Mouse (Mus musculus) T-helper 1 cell (primary cell): ENCODE measurements around the gene Cbx1.

Experiments used
- in situ Hi-C: fragments of 300-600 bp; cut with MboI, MseI; formaldehyde crosslinking; loops from one replicate; pipeline ENCODE4 v1.15.1; 2025; ENCODE audit warnings: high pct_unique_total_duplicates

The Cbx1 gene

GRCm38 (mm10) chr11:96815895-96816294 is 27.0 kb downstream of the Cbx1 start:
- in situ Hi-C loops = no loop called here

GRCm38 (mm10) chr11:96816494-96816893 is 27.6 kb downstream of the Cbx1 start:
- in situ Hi-C loops = no loop called here

- in situ Hi-C loops = no loop called here
Measured at GRCm38 (mm10) chr11:96816979-96817378, 28.1 kb downstream of the Cbx1 start.

DNA sequence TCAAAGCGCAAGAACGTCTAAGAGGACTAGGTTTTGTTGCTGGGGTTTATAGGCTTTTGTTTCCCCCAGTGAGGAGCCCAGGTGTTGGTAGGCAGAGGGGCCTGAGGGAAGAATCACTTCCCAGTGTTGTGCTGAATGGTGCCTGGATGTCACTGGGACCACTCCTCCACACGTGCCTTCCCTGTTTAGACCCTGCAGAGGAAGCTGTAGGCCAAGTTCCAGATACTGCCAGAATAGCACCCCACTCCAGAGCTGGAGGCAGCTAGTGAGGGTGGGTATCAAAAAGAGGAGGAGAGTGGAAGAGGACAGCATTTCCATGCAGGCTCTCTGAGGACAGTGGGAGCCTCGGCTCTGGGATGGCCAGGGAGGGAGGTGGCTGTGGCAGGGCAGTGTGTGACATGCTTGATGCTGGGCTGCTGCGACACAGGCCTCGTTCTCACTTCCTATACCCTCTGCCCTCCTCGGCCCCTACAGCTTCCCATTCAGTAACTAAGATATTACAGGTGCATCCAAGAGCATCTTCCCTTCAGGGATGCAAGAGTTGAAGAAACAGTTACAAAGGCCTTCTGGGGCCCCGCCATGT is 29.3 kb downstream of the Cbx1 start:
- in situ Hi-C loops = no loop called here

- in situ Hi-C loops = no loop called here
Measured at GRCm38 (mm10) chr11:96821956-96822355, 33.0 kb downstream of the Cbx1 start.

DNA sequence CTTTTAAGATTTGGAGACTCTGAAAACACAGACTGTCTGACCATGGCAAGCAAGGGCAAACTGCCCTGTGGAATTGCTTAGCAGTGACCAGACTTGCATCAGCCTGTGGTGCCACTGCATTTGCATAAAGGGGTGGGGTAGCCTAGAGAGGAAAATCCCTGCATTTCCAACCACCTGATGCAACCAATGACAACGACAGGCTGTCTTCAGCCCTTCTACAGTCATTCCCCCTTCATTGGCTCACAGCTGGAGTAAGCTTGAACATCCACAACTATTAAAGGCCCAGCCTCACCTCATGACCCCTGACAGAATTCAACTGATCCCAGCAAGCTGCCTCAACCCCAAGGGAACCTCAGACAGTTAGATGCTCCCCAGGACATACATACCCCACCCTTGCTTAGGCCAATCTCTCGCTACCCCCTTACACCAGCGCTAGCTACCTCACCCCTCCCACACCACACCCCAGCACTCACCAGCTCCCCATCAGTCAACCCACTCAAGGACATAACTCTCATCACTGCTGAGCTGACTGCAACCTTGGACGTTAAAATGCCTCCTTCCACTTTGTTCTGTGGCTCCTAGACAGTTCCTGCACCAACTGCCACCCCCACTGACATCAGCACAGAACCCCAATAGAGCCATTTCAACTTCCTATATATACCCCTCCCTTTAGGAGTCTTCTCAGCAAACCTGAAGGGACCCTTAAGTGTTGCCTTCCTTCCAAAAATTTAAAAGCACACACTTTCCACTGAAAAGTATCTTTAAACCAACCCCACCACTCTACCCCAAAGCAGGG is 33.9 kb downstream of the Cbx1 start:
- in situ Hi-C loops = no loop called here

DNA sequence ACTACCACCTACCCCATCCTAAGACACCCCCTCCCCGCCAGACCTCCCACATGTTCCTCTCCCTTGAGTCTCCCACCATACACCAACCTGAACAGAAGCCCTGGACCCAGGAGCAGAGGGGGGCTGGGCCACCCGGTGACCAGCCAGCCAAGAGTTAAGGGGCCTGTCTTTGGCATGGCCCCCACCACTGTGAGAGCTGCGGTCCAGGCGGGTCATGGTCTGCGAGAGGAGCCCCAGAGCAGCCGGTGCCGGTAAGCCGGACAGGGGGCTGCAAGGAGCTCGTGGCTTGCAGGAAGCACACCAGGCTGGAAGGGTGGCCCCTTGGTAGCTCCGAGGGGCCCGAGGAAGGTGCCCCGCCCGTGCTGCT is 34.5 kb downstream of the Cbx1 start:
- in situ Hi-C loops = no loop called here

- in situ Hi-C loops = no loop called here
Measured at GRCm38 (mm10) chr11:96823880-96824782, 35.2 kb downstream of the Cbx1 start.

DNA sequence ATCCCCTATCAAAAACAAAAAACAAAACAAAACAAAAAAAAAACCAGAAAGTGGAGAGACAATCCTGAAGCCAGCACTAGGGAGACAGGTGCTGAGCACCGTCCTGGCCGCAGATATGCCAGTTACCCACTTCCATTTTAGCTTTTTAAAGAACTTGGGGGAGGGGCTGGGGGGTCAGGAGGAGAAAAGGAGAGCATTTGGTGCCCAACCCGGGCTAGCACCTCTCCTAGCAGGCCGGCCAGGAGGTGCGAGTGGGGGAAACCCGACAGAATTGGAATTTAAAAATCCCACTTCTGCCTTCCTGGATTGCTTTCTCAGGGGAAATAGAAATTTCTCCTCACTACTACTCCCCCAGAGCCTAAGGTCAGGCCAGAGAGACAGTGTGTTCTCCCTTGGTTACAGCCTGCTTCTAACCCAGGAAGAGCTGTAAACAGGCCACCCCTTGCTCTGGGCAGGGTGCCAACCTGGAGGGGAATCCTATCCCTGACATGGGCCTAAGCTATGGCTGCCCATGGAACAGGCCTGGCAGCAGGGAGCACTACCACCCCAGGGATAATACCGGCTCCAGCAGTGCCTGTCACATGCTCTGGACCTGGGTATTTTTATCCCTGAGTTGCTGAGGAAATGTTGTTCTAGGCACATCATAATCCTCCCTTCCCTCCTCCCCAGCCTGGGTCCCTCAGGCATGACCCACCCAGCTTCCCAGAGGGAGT is 36.0 kb downstream of the Cbx1 start:
- in situ Hi-C loops = no loop called here

GRCm38 (mm10) chr11:96826481-96826880 is 37.6 kb downstream of the Cbx1 start:
- in situ Hi-C loops = no loop called here

GRCm38 (mm10) chr11:96827062-96827581 is 38.2 kb downstream of the Cbx1 start:
- in situ Hi-C loops = no loop called here

- in situ Hi-C loops = no loop called here
Measured at GRCm38 (mm10) chr11:96827917-96828316, 39.0 kb downstream of the Cbx1 start.

- in situ Hi-C loops = no loop called here
Measured at GRCm38 (mm10) chr11:96828881-96829280, 40.0 kb downstream of the Cbx1 start.

GRCm38 (mm10) chr11:96829403-96829812 is 40.5 kb downstream of the Cbx1 start:
- in situ Hi-C loops = no loop called here

DNA sequence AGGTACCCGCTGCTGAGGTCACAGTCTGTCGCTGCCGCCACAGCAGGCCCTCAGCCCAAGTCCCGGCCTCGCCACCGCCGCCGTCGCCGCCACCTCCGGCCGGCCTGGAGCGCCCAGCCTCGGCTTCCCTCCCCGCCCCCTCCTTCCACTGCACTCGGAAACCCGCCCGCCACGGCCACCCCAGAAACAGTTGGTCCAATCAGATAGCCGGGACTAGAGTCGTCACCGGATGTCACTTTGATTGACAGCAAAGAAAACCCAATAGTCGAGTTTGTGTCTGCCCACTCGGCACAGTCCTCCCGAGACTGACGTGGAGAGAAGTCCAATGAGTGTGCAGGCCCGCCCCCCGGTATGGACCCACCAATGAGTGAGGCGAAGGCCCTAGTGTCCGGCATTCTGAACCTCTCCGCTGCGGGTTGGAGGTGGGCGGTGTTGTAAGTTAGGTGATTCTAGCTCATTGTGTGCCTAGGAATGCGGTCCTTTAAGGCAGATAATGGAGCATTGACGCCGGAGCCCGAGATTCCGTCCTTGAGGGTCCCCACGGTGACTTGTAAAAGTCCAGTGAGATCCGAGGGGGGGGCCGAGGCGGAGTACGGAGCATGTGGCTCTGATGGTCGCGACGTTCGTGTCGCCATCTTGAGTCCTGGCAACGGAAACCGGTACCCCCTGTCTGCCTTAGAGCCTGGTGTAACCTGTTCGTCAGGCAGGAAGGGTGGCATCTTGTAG is 41.0 kb downstream of the Cbx1 start, which contains the start of gene Nfe2l1:
TSS of gene Nfe2l1 (minus strand) at position 156 of the 726 bp plus-strand sequence.
- in situ Hi-C loops = loop anchor here (10.0 kb wide), 1 partner anchor 725 kb away; no protein-coding TSS in a partner anchor

DNA sequence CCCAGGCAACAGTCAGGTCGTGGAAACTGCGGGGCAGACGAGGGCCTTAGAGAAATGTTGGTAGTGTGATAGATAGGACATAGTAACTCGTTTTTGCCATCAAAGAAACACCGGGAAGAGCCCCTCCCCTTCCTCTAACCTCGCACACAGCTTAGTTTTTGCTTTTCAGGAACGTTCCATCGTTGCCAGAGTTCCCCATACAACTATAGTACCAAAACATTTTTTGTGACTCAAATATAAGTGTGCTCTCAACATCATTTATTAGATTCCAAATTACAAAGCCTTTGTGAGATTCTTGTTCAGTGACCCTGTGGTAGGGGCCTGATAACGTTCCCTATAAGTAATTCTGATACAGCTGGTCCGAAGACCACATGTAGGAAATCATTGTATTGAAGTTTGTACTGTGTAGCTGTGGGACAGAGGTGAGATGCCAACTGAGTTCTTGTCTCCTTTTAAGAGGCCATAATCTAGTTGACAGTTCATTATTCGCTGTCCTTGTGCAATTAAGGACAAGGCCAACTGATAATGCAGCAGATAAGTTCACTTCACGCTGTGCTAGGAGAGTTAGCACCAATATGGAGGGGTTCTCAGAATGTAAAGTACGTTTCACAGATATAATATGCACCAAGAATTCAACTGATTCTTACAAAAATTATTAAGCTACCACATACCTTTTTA is 41.8 kb downstream of the Cbx1 start:
- in situ Hi-C loops = loop anchor here (10.0 kb wide), 1 partner anchor 724 kb away; no protein-coding TSS in a partner anchor

DNA sequence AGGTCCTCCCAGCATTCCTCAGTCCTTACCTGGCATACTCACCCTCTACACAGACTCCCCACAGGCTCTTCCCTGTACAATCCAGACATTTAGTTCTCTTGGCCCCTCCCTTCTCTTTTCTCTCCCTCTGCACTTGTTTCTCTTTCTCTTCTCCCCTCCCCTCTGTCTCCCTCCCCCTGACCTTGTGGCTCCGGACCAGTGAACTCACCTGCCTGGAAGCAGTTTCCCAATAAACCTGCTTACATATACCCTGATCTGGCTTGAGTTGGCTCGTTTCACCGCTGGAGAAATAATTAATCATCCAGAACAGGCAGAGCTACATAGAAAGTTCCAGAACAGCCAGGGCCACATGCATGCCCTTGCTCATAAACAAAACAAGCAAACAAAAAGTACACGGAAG is 42.6 kb downstream of the Cbx1 start:
- in situ Hi-C loops = loop anchor here (10.0 kb wide), 1 partner anchor 723 kb away; no protein-coding TSS in a partner anchor

GRCm38 (mm10) chr11:96832541-96832940 is 43.6 kb downstream of the Cbx1 start:
- in situ Hi-C loops = loop anchor here (10.0 kb wide), 1 partner anchor 722 kb away; no protein-coding TSS in a partner anchor

- in situ Hi-C loops = loop anchor here (10.0 kb wide), 1 partner anchor 722 kb away; no protein-coding TSS in a partner anchor
Measured at GRCm38 (mm10) chr11:96832973-96833372, 44.0 kb downstream of the Cbx1 start.

GRCm38 (mm10) chr11:96834127-96834526 is 45.2 kb downstream of the Cbx1 start:
- in situ Hi-C loops = loop anchor here (10.0 kb wide), 1 partner anchor 721 kb away; no protein-coding TSS in a partner anchor
